Mouse (Mus musculus) embryonic facial prominence, embryonic 11.5 days (tissue): Measurements from ENCODE around the gene Il15ra. TPM values are rescaled to one million over a fixed set of nuclear protein-coding genes. Genes with fewer than 3 reads are reported as not detected.

Experiments
- polyA plus RNA-seq: library from polyadenylated mRNA; unstranded; fragments of >200 nt; fragmentation: Nextera tagmentation; extraction: Ambion mirVana; gene quantifications from 2 replicates; pipeline ENCODE4 v1.2.1, GENCODE M21; 2014

The Il15ra gene
- polyA plus RNA-seq, 1 experiment from 2014 or later, result 0.29 TPM

Other genes with a start within 250 kb of the Il15ra start
- gene Pfkfb3, start 151.2 kb upstream of the Il15ra start, polyA plus RNA-seq, result 12.2 and 13.8 TPM in 2 replicates
- 196 and 220 TPM in 2 replicates for gene Rbm17, start 101.1 kb upstream of the Il15ra start, polyA plus RNA-seq
- not detected in 2 replicates for gene Gm17490, start 79.0 kb upstream of the Il15ra start, polyA plus RNA-seq
- gene Il2ra, start 62.5 kb upstream of the Il15ra start, polyA plus RNA-seq, result not detected in 2 replicates
- gene Fbh1, start 72.3 kb downstream of the Il15ra start, polyA plus RNA-seq, result 148 and 154 TPM in 2 replicates
- gene Ankrd16, start 72.6 kb downstream of the Il15ra start, polyA plus RNA-seq, result 23.6 and 27.7 TPM in 2 replicates